ENCODE assay signal across 15 mouse cellular contexts in the genomic region with DNA sequence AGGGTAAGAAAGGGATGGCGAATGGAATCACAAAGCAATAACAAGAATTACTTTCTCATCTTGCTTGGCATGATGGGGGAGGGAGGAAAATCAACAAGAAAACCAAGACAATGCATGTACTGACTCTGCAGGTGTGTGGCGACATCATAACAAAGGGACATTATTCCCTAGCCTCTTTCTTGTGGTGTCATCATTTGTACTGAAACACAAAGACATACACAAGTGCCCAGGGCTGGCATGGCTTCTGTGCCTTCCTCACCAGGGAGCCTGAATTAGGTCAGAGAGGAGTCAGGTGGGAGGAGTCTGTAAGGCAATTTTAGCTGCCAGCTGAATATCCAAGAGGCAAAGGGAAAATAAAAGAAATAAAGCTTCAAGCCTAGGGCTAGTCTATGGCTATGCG.
A peak's percentile ranks its signal among the peaks of the same experiment; 100 is the strongest.
DNase-seq lines count a peak whose midpoint lies in the region; ATAC-seq and TF ChIP-seq lines count a peak whose summit lies in the region.
"Had no signal": no experiment of that assay in that cellular context is flagged by ENCODE, and none has a peak within 500 bp of the region (broad histone marks: within the 10 kb centered on the region; RNA-seq: fewer than 3 reads in every experiment).

No protein-coding gene starts in this region.

- H3K36me3 ChIP-seq in midbrain, postnatal 0 days (ENCODE audit: insufficient read depth, low read length), result no peaks in the 10 kb centered on the region
- no peaks in the 10 kb centered on the region for H3K36me3 ChIP-seq in lung, postnatal 0 days (ENCODE audit: insufficient read depth, low read length)
- H3K36me3 ChIP-seq: heart, embryonic 10.5 days; liver, embryonic 15.5 days had no signal

- no peak for ATAC-seq in midbrain, postnatal 0 days (ENCODE audit: low FRiP score)
- ATAC-seq in lung, postnatal 0 days, result no peak

- H3K4me2 ChIP-seq in midbrain, postnatal 0 days (ENCODE audit: low read depth, low read length, poor library complexity, severe bottlenecking), result no peak overlapping the region
- H3K4me2 ChIP-seq in lung, postnatal 0 days (replicated peaks; ENCODE audit: low read depth, low read length), result no peak overlapping the region
- H3K4me2 ChIP-seq: liver, embryonic 15.5 days had no signal

- no peak for TF ChIP-seq POLR2A in cortical plate, adult 2 months (IDR thresholded peaks at IDR 0.05; ENCODE audit: extremely low read depth, insufficient read depth, low read length)

- no peaks in the 10 kb centered on the region for H3K4me1 ChIP-seq in cortical plate, adult 2 months (ENCODE audit: control insufficient read depth, insufficient read depth, low read length)
- H3K4me1 ChIP-seq in midbrain, postnatal 0 days (ENCODE audit: insufficient read depth, low read length), result no peaks in the 10 kb centered on the region
- no peaks in the 10 kb centered on the region for H3K4me1 ChIP-seq in lung, postnatal 0 days (ENCODE audit: insufficient read depth, low read depth, low read length)
- H3K4me1 ChIP-seq: heart, embryonic 10.5 days; liver, embryonic 15.5 days had no signal

- 48% methylated on average over 3 of the region's 3 CpGs for WGBS in midbrain, postnatal 0 days
- WGBS in lung, postnatal 0 days, result 89% methylated on average over 3 of the region's 3 CpGs

- H3K27me3 ChIP-seq in midbrain, postnatal 0 days (ENCODE audit: insufficient read depth, low read length), result no peaks in the 10 kb centered on the region
- no peaks in the 10 kb centered on the region for H3K27me3 ChIP-seq in lung, postnatal 0 days (replicated peaks; ENCODE audit: insufficient read depth, low read length)
- H3K27me3 ChIP-seq: liver, embryonic 15.5 days had no signal

- no peak overlapping the region for H3K4me3 ChIP-seq in cortical plate, adult 2 months (ENCODE audit: insufficient read depth, low read length)
- H3K4me3 ChIP-seq in midbrain, postnatal 0 days (ENCODE audit: low read depth, low read length), result no peak overlapping the region
- H3K4me3 ChIP-seq in lung, postnatal 0 days (ENCODE audit: low read depth, low read length), result no peak overlapping the region
- H3K4me3 ChIP-seq: heart, embryonic 10.5 days; liver, embryonic 15.5 days had no signal

- H3K27ac ChIP-seq in cortical plate, adult 2 months (ENCODE audit: insufficient read depth, low read length), result peak overlapping the region; percentile 54; the same call in 1 of the 2 replicates
- H3K27ac ChIP-seq in midbrain, postnatal 0 days (ENCODE audit: low read depth, low read length), result no peak overlapping the region
- H3K27ac ChIP-seq in lung, postnatal 0 days (ENCODE audit: low read length), result no peak overlapping the region
- H3K27ac ChIP-seq: heart, embryonic 10.5 days; kidney, postnatal 0 days; liver, embryonic 15.5 days had no signal

- peak; percentile 7 for DNase-seq in embryo, embryonic 10 days (ENCODE audit: low spot score)
- no peak for DNase-seq in embryo, embryonic 9.5 days (ENCODE audit: extremely low spot score)
- DNase-seq in left cerebral cortex, adult 9 months (ENCODE audit: low spot score in 2 of 2), result peak; percentile 28 to 39
- DNase-seq in left cerebral cortex, postnatal 10 days (ENCODE audit: extremely low spot score in 1 of 2, low spot score in 2 of 2), result no peak
- DNase-seq in midbrain, postnatal 0 days (ENCODE audit: low spot score), result peak; percentile 28
- no peak for DNase-seq in lung, postnatal 0 days (ENCODE audit: low spot score)
- DNase-seq in spleen, postnatal 14 days (ENCODE audit: low spot score in 2 of 2), result no peak
- DNase-seq: adrenal gland, adult 8-10 months; left cerebral cortex, postnatal 4 days; right cerebral cortex, postnatal 25 days; thymus, postnatal 36 days had no signal

- TF ChIP-seq EP300 in lung, postnatal 0 days (IDR thresholded peaks at IDR 0.05), result no peak

- H3K9me3 ChIP-seq in midbrain, postnatal 0 days (ENCODE audit: low read length), result no peaks in the 10 kb centered on the region
- no peaks in the 10 kb centered on the region for H3K9me3 ChIP-seq in lung, postnatal 0 days (ENCODE audit: low read length)
- H3K9me3 ChIP-seq: heart, embryonic 10.5 days; liver, embryonic 15.5 days had no signal

- TF ChIP-seq CTCF in cortical plate, adult 2 months (IDR thresholded peaks at IDR 0.05; ENCODE audit: extremely low read depth, insufficient read depth, low read length), result no peak
- TF ChIP-seq CTCF in midbrain, postnatal 0 days (IDR thresholded peaks at IDR 0.05), result no peak
- TF ChIP-seq CTCF in lung, postnatal 0 days (IDR thresholded peaks at IDR 0.05), result no peak

- no peak overlapping the region for H3K9ac ChIP-seq in midbrain, postnatal 0 days (replicated peaks; ENCODE audit: low read length, poor library complexity, severe bottlenecking)
- no peak overlapping the region for H3K9ac ChIP-seq in lung, postnatal 0 days (replicated peaks; ENCODE audit: low read depth)
- H3K9ac ChIP-seq: liver, embryonic 15.5 days had no signal

- intact Hi-C loops in left cerebral cortex, postnatal 10 days (cut with DNase I), result loop anchor here (10.0 kb wide), 1 partner anchor 1471 kb away; the partner anchor contains the start of gene Irs1

Comparison
In these comparisons a context has a peak if more than half of its experiments do, and no peak if none do; other contexts are left out.
1. DNase-seq: peak in embryo, embryonic 10 days (single experiment), left cerebral cortex, adult 9 months (2 of 2) and midbrain, postnatal 0 days (single experiment); none in embryo, embryonic 9.5 days (single experiment), left cerebral cortex, postnatal 10 days (0 of 2), lung, postnatal 0 days (single experiment) and spleen, postnatal 14 days (0 of 2).